Mouse (Mus musculus) c-Kit-positive CD71-negative TER-119-negative erythroid progenitor cells, embryonic 14.5 days (primary cell): ENCODE data around the gene Il1rap.

Source experiments
- DNase-seq: peaks from one replicate; pipeline ENCODE4 v3.0.0-alpha.2; 2013; ENCODE audit warnings: low read depth

Il1rap gene

DNA sequence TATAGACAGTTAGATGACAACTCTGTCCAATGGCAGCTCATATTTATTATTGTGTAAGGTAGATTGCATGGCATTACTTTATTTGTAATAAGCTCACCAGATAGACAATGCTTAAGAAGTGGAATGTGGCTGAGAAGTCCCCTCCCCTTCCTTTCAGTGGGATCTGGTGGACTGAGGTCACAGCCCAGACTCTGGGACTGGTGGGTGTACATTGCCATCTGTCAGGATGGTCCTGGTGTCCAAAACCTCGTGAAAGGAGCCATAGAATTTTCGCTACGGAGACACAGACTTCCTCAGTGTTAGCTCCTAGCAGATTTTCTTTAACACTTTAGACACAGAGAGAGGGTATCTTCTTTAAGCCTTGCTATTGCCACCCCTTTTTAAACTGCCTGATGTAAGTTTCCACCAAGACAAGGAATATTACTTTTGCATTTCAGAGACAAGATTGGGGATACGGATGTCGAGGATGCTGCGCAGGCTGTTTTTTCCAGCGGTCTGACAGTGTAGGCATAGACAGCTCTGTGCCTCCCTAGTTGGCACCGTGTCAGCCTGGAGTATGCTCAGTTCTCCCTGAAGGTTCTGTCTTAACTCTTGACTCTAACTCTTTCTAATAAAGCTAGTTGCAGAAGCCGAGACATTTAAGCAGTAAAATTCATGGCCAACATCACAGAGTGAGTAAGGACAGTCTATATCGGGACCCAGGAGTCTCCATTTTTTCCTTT, 31.2 kb downstream of the Il1rap start:
- no peak for DNase-seq

DNA sequence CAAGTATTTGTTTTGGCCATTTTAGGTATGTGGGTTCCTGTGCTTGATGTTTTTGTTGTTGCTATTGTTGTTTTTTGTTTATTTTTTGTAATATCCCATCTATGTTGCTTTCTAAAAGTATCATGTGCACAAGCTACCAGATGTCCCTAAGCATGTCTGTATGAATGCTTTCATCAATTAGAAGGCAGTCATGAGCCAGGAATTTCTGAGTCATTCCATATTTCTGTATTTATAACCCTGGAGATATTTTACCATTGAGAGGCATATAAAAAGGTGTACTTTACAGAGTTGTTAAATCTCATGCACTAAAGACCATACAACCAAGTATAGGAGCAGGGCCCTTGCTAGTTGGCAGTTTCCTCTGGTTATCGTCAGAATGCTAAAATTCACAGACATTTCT, 41.6 kb downstream of the Il1rap start:
- DNase-seq = no peak

DNA sequence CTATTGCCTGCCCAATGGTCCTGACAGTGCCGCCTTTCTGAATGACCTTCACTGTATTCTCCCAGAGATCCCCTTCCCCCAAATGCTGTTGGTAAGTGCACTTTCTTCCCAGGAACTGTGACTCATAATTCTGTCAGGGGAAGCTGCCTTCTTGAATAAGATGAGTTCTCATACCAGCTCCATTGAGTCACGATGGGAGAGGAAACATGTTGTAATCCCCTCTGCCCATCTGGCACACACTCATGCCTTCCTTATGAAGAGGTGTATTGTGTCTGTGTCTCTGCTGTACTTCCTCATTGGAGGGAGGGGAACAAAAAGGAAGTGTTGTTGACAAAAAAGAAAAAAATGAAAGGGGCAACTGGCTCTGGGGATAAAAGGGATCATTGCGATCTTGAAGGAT, 44.6 kb downstream of the Il1rap start:
- peak; percentile 24 for DNase-seq

DNA sequence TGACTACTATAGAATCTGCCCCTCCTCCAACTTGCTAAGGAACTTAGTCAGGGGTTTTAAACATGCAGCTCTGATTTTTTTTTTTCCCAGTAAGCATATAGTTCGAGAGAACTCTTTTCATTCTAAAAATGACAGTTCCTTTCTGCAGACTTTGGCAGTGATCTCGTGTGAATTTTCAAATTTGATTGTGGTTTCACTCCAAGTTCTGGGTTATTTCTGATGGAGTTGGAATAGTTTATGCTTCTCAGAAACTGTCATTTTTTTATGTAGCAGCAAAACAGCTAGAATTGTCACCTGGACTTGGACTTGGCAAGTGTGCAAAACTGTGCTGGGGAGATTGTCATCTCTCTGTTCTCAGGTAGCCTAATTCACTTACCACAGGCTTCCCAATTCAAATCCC, 53.3 kb downstream of the Il1rap start:
- no peak for DNase-seq

DNA sequence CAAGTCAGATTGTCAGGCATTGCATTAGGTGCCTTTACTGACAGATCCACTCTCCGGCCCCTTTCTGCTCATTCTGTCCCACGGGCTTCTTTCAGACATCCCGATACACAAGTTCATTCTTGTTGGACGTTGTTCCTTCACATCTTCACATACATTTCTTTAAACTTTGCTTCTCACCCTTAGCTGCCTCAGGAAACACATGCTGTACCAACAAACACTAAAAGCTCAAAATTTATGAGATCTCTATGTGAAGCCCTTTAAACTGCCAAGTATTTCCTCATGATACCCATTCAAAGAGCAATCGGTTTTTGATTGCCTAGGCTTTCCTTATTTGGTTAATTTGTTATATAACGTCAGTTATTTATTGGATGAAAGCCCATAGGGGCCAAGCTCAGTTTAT, 61.6 kb downstream of the Il1rap start:
- no peak for DNase-seq

DNA sequence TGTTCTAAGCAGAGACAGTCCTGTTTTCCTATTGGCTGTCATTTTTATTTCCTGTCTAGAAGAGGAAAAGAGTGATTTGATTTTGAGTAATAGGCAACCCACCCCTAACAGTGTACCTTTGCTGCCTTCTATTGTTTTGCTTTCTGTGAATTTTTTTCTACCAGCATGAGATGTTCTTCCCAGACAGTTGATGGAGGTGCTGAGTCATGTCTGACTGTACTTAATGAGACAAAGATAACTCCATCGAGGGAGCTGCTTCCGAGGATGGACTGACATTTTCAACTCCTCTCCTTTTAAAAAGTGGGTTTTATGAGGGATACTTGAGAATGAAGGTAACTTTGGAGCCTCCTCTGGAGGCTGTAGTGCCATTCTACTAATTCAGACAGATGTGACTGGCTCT, 64.6 kb downstream of the Il1rap start:
- no peak for DNase-seq

DNA sequence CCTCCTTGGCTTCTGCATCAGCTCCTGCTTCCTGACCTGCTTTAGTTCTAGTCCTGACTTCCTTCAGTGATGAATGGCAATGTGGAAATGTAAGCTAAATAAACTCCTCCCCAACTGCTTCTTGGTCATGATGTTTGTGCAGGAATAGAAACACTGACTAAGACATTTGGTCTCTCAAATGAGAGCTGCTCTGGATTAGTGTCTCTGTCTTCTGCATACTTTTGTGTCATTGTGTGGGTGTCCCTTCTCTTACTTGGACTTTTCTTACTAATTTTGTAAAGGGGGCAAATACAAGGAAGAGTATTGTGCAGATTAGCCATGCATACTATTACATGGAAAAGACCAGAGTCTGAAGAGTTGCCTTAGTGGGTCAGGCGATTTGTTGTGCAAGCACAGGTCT, 65.5 kb downstream of the Il1rap start:
- DNase-seq = no peak

DNA sequence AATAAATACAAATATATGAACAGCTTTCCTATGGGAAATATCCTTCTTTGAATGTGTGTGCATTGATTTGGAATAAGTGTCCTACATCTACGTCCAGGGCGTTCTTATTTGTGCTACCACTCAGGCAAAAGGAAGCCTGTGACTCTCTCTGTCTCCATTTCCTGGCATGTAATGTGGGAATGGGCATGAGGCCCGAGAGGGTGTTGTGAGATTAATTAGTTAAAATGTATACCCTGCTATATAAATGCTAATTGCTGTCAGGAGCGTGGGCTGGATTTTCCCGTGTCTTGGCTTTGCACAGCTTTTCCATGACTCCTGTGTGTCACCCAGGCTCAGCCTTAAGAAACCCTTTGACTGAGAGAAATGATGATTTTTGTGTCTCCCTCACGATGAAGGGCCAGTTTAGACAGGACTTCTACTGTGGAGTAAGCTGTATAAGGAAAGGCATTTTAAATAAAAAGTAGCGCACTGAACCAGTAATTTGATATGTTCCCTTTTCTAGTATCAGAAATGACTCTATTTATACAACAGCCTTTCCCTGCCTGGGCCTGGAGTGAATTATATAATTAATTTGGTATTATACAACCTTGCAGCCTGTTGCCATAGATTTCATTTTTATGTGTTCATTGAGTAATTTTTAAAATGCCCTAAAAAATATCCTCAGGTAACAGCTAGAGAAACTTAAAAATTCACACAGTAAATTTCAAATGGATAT, 81.4 kb downstream of the Il1rap start:
- DNase-seq = no peak

DNA sequence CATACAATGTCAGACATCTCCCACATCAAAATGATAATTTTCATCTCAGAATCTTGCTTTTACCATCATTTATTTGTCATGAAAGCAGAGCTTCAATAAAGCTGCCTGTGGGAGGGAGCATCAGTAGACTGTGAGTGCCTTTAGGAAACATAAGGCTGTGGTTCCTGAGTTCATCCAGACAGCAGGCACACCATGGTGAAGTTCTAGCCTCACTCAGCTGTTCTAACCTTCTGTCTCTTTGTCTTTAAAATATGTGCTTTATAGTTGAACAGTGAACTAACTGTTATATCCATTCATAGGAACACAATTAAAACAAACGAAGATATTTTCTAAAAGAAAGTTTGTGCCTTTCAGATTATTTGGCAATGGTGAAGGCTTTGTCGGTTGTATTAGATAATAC, 84.9 kb downstream of the Il1rap start:
- no peak for DNase-seq

DNA sequence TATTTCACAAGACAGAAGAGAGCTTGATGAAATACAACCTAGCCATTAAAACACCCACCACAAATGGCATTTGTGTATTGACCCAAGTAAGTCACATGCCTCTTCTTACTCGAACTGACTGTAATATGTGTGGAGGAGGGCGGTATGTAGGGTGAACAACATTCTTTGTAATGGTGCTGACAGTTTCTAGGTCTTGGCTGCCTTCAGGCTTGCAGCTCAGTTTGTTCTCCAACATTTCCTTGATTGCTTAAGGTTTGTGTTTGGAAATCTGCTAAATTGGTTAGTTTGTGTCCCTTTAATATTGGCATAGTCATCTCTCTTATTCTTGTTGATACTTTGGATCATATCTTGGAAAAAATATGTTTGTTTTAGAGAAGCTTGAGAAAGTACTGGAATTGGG, 87.6 kb downstream of the Il1rap start:
- DNase-seq = no peak

DNA sequence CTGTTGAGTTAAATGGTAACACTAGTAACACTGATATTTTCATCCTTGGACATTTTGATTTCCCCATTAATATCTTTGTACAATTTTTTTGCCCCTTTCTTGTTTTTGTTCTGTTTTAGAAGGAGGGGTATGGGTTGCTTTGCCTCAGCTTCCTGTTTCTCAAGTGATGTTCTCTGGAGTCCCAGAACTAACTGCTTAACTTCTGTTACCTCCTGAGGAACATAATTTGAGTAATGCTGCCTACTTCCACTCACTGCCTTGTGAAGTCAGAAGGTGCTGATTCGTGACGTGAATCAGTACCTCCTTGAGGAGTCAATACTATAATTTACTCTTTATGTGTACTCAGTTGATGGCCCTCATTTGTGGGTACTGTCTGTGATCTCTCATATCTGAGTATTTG, 98.9 kb downstream of the Il1rap start:
- DNase-seq = no peak

DNA sequence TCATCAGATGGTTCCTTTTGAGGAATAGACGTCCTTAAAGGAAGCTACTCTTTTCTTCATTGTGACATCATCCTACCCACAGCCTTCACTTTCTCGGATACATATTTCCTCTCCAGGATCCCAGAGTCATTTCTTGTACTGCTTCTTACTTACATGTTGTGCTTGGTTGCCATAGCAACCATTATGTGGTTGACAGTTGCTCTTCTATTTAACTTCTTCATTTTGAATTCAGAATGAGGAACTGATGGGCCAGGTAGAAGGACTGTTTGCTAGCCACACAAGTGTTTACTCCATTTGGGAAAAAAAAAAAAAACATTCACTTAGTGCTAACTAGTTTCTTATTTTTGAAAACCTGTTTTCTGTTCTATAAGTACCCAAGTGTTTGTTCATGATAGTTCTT, 108.3 kb downstream of the Il1rap start:
- peak; percentile 50 for DNase-seq

DNA sequence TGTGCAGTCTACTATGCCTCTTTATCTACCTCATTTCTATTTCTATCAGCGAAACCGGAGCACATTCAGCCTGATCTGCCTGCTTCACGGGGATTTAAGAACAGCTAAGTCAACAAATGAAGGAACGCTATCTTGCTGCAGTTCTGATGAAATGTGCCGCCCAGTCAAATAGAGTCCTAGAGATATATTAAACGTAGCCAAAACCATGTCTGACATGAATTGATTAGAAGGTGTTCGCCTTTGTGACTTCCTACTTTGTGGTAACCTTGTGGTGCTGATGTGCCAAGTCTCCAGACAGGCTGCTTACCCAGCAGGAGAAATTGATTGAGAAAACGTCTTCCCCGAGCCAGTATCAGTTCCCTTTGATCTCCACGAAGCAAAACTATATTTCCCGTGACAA, 109.8 kb downstream of the Il1rap start:
- DNase-seq = no peak

DNA sequence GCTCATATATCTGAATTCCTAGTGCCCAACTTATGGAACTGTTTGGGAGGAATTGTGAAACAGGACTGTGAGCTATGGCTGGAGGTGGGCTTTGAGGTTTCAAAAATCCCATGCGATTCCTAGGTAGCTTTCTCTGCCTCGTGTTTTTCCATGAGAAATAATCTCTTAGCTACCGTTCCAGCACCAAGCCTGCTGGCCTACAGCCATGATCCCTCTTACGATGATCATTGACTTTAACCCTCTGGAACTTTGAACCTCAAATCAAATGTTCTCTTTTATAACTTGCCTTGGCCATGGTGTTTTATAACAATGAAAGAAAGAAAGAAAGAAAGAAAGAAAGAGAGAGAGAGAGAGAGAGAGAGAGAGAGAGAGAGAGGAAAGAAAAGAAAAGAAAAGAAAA, 116.6 kb downstream of the Il1rap start:
- no peak for DNase-seq

DNA sequence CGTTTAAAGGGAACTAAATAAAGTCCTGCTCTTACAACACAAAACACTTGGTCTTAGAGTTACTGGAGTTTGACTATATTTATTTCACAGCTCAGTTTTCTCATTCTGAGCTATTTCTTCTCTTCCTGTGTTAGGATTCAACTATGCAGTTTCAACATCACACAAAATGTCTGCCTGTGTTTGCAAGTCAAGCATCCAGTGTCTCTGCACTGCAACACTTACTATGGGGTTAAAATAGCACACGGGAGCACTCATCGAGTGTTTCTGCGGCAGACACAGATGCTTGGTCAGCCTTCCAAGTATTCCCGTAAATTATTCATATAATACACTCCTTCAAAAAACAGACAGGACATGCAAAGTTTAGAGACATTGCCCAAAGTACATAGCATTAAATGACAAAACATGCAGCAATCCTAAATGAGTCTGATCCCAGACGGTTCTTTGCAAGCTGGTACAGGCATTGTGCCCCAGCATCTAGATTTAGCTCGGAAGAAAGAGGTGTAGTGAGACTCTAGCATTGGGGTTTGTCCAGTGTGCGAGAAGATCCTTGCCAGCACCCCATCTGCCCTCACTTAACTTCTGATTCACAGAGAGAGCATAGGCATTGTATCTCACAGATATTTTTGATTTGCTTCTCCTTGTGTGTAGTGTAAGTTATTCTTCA, 119.1 kb downstream of the Il1rap start:
- DNase-seq = no peak

DNA sequence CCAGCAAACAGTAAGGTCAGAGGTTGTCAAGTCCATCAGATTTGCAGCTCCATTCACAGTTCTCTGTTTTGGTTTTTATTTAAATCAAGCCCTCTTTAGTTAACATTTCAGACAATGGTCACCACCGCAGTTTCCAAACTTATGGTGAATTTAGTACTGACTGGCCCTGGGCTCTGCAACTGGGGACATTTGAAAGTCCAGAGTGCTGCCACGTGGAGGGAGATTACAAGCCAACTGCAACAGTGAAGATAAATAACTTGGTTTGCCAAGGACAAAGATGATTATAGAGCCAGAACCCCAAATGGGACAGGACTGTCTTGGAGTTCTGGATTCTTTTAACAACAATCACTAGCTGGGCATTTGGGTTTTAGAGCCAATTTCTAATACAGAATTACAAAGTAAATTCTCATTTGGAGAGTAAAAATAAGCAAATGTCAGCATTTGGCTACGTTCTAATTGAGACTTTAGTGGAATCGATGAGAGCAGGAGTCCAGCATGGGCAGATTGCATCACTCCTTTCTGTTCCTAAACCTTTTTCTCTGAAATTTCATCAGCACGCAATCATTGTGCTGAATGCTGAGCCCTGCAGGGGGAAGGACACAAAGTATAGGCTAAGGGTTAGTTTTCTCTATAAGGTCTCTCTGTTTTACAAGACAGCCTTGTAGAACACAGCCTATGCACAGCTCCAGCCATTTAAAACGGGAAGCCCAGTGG, 124.3 kb downstream of the Il1rap start:
- no peak for DNase-seq

DNA sequence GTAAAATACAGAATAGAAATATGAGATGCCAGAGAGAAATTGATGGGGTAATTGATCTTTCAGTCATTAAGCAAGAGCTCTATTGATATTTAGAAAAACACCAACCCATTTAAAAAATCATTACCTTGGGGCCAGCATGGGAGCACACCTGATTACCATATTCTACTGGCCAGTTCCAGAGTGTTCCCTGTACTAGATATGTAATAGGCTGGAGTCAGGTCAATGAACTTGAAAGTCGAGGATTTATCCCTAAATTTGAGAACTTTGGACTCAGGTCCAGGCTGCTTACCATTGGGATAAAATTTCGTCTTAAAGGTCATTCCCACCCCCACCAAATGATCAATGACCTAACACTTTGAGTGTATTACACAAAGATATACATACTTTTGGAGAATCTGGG, 125.0 kb downstream of the Il1rap start:
- DNase-seq = no peak

DNA sequence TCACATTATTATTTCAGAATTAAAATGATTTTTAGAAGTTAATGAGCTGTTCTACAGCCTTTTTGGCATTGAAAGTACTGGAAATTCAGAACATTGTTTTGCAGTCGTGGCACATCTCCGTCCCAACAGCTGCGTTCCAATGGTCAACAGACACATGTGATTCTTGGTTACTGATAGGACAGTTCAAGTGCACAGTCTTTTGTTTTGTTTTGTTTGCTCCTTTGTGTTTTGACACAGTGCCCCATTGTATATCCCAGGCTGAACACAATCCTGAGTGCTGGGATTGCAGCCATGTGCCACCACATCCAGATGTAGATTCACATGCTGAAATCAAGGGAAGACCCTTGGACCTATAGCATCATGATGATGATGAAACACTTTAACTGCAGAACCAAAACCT, 129.4 kb downstream of the Il1rap start:
- DNase-seq = no peak

DNA sequence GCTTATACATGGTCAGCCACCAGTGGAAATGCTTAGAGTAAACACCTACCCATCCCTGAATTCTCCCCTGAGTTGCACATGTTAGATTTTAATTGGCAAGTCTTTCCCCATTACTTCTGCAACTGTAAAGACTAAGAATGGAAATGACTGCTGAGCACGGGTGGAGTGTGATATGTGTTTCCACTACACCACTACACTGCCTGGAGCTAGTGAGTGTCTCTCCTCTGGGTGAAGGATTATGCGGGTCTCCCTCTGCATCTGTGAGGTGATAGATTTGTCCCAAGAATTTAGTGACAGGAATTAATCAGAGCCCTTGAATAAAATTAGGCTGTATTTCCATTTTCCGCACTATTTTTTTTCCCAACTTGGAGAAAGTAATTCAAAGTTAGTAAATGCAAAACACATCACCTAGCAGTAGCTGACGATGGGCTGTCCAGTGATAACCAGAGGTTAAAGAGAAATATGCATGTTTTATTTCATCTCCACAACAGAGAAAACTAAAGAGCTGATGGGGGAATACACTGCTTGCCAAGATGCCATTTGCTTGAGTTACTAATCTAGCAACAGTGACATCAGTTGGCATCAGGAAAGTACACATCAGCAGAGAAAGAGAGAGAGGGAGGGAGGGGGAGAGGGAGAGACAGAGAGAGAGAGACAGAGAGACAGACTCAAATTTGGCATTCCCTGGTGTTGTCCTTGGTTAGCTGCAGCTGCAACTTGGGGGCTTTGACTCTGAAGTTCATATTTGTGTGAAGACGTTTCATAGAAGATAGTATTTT, 132.2 kb downstream of the Il1rap start:
- DNase-seq = no peak

DNA sequence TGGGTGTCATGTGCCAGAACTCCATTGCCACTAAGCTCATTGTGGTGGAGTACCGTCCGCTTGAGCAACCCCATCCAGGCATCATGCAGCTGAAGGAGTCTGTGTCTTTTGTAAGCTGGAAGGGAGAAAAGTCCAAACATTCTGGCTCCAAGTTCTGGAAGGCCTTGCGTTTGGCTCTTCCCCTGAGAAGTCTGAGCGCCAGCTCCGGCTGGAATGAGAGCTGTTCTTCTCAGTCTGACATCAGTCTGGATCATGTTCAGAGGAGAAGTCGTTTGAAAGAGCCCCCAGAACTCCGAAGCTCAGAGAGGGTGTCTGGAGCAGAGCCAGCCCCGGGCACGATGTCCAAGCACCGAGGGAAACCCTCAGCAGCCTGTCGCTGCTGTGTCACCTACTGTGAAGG, 141.0 kb downstream of the Il1rap start:
- no peak for DNase-seq

DNA sequence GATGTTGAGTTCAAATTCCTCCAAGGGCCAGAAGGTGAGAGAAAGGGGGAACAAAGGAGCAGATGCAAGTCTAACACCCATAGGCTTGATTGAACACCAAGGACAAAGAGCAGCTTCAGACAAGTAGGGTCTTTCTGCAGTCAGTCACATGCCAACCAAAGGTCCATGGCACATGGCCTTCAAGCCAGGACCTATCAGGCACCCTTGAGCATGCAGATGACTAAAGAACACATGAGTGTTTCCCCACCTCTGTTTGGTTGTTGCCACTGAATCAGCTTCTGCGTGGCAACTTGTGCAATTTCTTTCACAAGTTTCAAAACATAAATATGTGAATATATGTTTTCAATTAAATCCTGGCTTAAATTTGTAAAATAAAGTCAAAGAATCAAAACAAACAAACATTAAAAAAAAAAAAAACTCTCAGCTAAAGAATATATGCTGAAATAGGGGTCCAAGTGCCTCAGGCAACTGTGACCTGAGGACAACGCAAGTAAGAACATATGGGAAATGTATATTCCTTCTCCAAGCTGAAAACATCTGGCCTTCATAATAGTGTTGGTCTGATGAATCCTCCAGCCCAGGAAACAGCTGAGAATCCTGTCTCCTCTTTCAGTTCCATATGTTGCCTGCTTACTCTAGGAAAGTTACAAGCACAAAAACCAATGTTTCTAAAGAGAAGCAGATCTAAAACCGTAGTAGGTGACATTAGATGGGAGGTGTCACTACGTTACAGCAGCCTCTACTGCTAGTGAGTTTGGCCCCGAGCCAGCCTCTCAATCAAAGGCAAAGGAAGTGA, 142.6 kb downstream of the Il1rap start:
- DNase-seq = no peak
